Mouse (Mus musculus) granulocyte monocyte progenitor cell, adult 5-6 weeks (primary cell): ENCODE results near the gene Ttc27. TPM values are rescaled to one million over a fixed set of nuclear protein-coding genes. Genes with fewer than 3 reads are reported as not detected.
A peak's percentile ranks its signal among the peaks of the same experiment; 100 is the strongest.

Source experiments
- ATAC-seq: replicated peaks from 2 replicates; pipeline ENCODE4 v1.8.0; 2016; ENCODE audit warnings: mild to moderate bottlenecking, moderate TSS enrichment, inconsistent platforms; ENCODE audit not compliant: poor library complexity, severe bottlenecking
- total RNA-seq, 2 experiments: library from RNA; stranded (forward) in 1 of 2; stranded (reverse) in 1 of 2; fragments of 200-712, 200-1000 nt in 1 of 2; fragments of >200 nt in 1 of 2; fragmentation: Nextera tagmentation in 1 of 2; gene quantifications; 2 replicates each; pipeline ENCODE4 v1.2.3; 2014 to 2017

Gene Ttc27
- total RNA-seq, 2 experiments from 2014 or later, result 35.7 to 63.4 TPM

GRCm38 (mm10) chr17:74870177-74871160, 152.9 kb downstream of the Ttc27 start:
- ATAC-seq, result no peak

GRCm38 (mm10) chr17:74872567-74872966, 155.0 kb downstream of the Ttc27 start:
- peak; percentile 77 for ATAC-seq

GRCm38 (mm10) chr17:74873756-74874155, 156.2 kb downstream of the Ttc27 start:
- no peak for ATAC-seq

- ATAC-seq, result no peak
Observed at GRCm38 (mm10) chr17:74875740-74876139, 158.2 kb downstream of the Ttc27 start.

GRCm38 (mm10) chr17:74876954-74877353, 159.4 kb downstream of the Ttc27 start:
- ATAC-seq, result no peak

GRCm38 (mm10) chr17:74879768-74880167, 162.2 kb downstream of the Ttc27 start:
- ATAC-seq, result 0 out of 2 replicates have a peak, but pooled peaks have one; percentile 12

GRCm38 (mm10) chr17:74887039-74887438, 169.5 kb downstream of the Ttc27 start:
- no peak for ATAC-seq

GRCm38 (mm10) chr17:74888836-74889534, 171.5 kb downstream of the Ttc27 start:
- no peak for ATAC-seq

GRCm38 (mm10) chr17:74889535-74890117, 172.1 kb downstream of the Ttc27 start:
- no peak for ATAC-seq

GRCm38 (mm10) chr17:74902453-74902852, 184.9 kb downstream of the Ttc27 start:
- ATAC-seq, result no peak

GRCm38 (mm10) chr17:74903411-74904331, 186.1 kb downstream of the Ttc27 start:
- ATAC-seq, result no peak

GRCm38 (mm10) chr17:74904332-74904687, 186.8 kb downstream of the Ttc27 start:
- no peak for ATAC-seq

- ATAC-seq, result no peak
Observed at GRCm38 (mm10) chr17:74904956-74905355, 187.4 kb downstream of the Ttc27 start.

GRCm38 (mm10) chr17:74912995-74913394, 195.5 kb downstream of the Ttc27 start:
- ATAC-seq, result no peak

Other genes starting within 250 kb of the Ttc27 start
- 22.9 and 56.6 TPM in 2 replicates for gene Yipf4, start 228.2 kb upstream of the Ttc27 start, total RNA-seq (2014; fragmentation: Nextera tagmentation)
- gene Yipf4, start 228.2 kb upstream of the Ttc27 start, total RNA-seq (2017), result 46.2 and 59.6 TPM in 2 replicates
- 156 and 191 TPM in 2 replicates for gene Birc6, start 189.4 kb upstream of the Ttc27 start, total RNA-seq (2014; fragmentation: Nextera tagmentation)
- gene Birc6, start 189.4 kb upstream of the Ttc27 start, total RNA-seq (2017), result 122 and 145 TPM in 2 replicates